Mouse (Mus musculus): ENCODE measurements around the gene Odaph. TPM values are rescaled to one million over a fixed set of nuclear protein-coding genes. Genes with fewer than 3 reads are reported as not detected.
A peak's percentile ranks its signal among the peaks of the same experiment; 100 is the strongest.
"Not testable (repeated sequence)": the region's sequence is repeated elsewhere in the genome, so short reads cannot be mapped to it uniquely, and the experiment has no call there.

Odaph gene
- not detected in 2 replicates for polyA plus RNA-seq (2014; fragmentation: Nextera tagmentation; extraction: Ambion mirVana)

GRCm38 (mm10) chr5:91987236-91987635 lies at the start of gene Odaph:
Odaph (plus strand) TSS chr5:91987475.
- H3K9me3 ChIP-seq (replicated peaks; ENCODE audit: control insufficient read depth, low read length): no peaks in the 10 kb centered on the region
- H3K4me1 ChIP-seq (ENCODE audit: control insufficient read depth, insufficient read depth, low read length): no peaks in the 10 kb centered on the region
- 67% methylated on average over 4 of the region's 4 CpGs for WGBS (ENCODE audit: insufficient replicate concordance)
- H3K4me2 ChIP-seq: no peak within 1 kb of the TSS
- no peak within 1 kb of the TSS for H3K4me3 ChIP-seq (ENCODE audit: low read depth, low read length)
- no peak within 1 kb of the TSS for H3K27ac ChIP-seq (ENCODE audit: low read depth, low read length)
- H3K36me3 ChIP-seq (ENCODE audit: control insufficient read depth, insufficient read depth, low read length): no peaks in the 10 kb centered on the region
- H3K27me3 ChIP-seq (ENCODE audit: control insufficient read depth, insufficient read depth, low read length): no peaks in the 10 kb centered on the region
- H3K9ac ChIP-seq (ENCODE audit: low read depth, low read length): no peak within 1 kb of the TSS
- ATAC-seq (replicated peaks; ENCODE audit: insufficient number of reproducible peaks, low FRiP score, low TSS enrichment): no peak

- ATAC-seq (replicated peaks; ENCODE audit: insufficient number of reproducible peaks, low FRiP score, low TSS enrichment); H3K27me3 ChIP-seq (ENCODE audit: control insufficient read depth, insufficient read depth, low read length); H3K4me2 ChIP-seq; H3K9ac ChIP-seq (ENCODE audit: low read depth, low read length); H3K4me3 ChIP-seq (ENCODE audit: low read depth, low read length); H3K27ac ChIP-seq (ENCODE audit: low read depth, low read length); H3K9me3 ChIP-seq (replicated peaks; ENCODE audit: control insufficient read depth, low read length); H3K4me1 ChIP-seq (ENCODE audit: control insufficient read depth, insufficient read depth, low read length): not testable (repeated sequence)
- 90% methylated on average over 1 of the region's 1 CpGs for WGBS (ENCODE audit: insufficient replicate concordance)
- peaks cover 19% of the 10 kb centered on the region for H3K36me3 ChIP-seq (ENCODE audit: control insufficient read depth, insufficient read depth, low read length)
These were observed 41.7 kb upstream of the Odaph start for GRCm38 (mm10) chr5:91945609-91946008.

GRCm38 (mm10) chr5:91947008-91947407 lies 40.3 kb upstream of the Odaph start:
- Histone ChIP-seq H3K4me2 (no peak overlapping the region), H3K9ac (ENCODE audit: low read depth, low read length) (no peak overlapping the region), H3K36me3 (ENCODE audit: control insufficient read depth, insufficient read depth, low read length) (peaks cover 19% of the 10 kb centered on the region), H3K27ac (ENCODE audit: low read depth, low read length) (no peak overlapping the region), H3K4me3 (ENCODE audit: low read depth, low read length) (no peak overlapping the region), H3K9me3 (replicated peaks; ENCODE audit: control insufficient read depth, low read length) (no peaks in the 10 kb centered on the region), H3K4me1 (ENCODE audit: control insufficient read depth, insufficient read depth, low read length) (no peaks in the 10 kb centered on the region), H3K27me3 (ENCODE audit: control insufficient read depth, insufficient read depth, low read length) (no peaks in the 10 kb centered on the region)
- no peak for ATAC-seq (replicated peaks; ENCODE audit: insufficient number of reproducible peaks, low FRiP score, low TSS enrichment)
- 96% methylated on average over 4 of the region's 4 CpGs for WGBS (ENCODE audit: insufficient replicate concordance)

- no peak for ATAC-seq (replicated peaks; ENCODE audit: insufficient number of reproducible peaks, low FRiP score, low TSS enrichment)
- Histone ChIP-seq H3K9me3 (replicated peaks; ENCODE audit: control insufficient read depth, low read length) (no peaks in the 10 kb centered on the region), H3K36me3 (ENCODE audit: control insufficient read depth, insufficient read depth, low read length) (peaks cover 22% of the 10 kb centered on the region), H3K4me3 (ENCODE audit: low read depth, low read length) (no peak overlapping the region), H3K4me1 (ENCODE audit: control insufficient read depth, insufficient read depth, low read length) (no peaks in the 10 kb centered on the region), H3K27me3 (ENCODE audit: control insufficient read depth, insufficient read depth, low read length) (no peaks in the 10 kb centered on the region), H3K27ac (ENCODE audit: low read depth, low read length) (no peak overlapping the region), H3K4me2 (no peak overlapping the region), H3K9ac (ENCODE audit: low read depth, low read length) (no peak overlapping the region)
- WGBS (ENCODE audit: insufficient replicate concordance): 94% methylated on average over 7 of the region's 7 CpGs
These were observed 37.8 kb upstream of the Odaph start for GRCm38 (mm10) chr5:91949441-91949840.

GRCm38 (mm10) chr5:91951404-91951803 lies 35.9 kb upstream of the Odaph start:
- H3K9ac ChIP-seq (ENCODE audit: low read depth, low read length): no peak overlapping the region
- no peak overlapping the region for H3K4me3 ChIP-seq (ENCODE audit: low read depth, low read length)
- no peak overlapping the region for H3K4me2 ChIP-seq
- peaks cover 20% of the 10 kb centered on the region for H3K36me3 ChIP-seq (ENCODE audit: control insufficient read depth, insufficient read depth, low read length)
- H3K27me3 ChIP-seq (ENCODE audit: control insufficient read depth, insufficient read depth, low read length): no peaks in the 10 kb centered on the region
- ATAC-seq (replicated peaks; ENCODE audit: insufficient number of reproducible peaks, low FRiP score, low TSS enrichment): no peak
- no peaks in the 10 kb centered on the region for H3K9me3 ChIP-seq (replicated peaks; ENCODE audit: control insufficient read depth, low read length)
- H3K27ac ChIP-seq (ENCODE audit: low read depth, low read length): no peak overlapping the region
- no peaks in the 10 kb centered on the region for H3K4me1 ChIP-seq (ENCODE audit: control insufficient read depth, insufficient read depth, low read length)

- Histone ChIP-seq H3K4me3 (ENCODE audit: low read depth, low read length) (no peak overlapping the region), H3K27ac (ENCODE audit: low read depth, low read length) (no peak overlapping the region), H3K4me2 (no peak overlapping the region), H3K36me3 (ENCODE audit: control insufficient read depth, insufficient read depth, low read length) (peaks cover 10% of the 10 kb centered on the region; the same call in 1 of the 2 replicates), H3K9me3 (replicated peaks; ENCODE audit: control insufficient read depth, low read length) (no peaks in the 10 kb centered on the region), H3K9ac (ENCODE audit: low read depth, low read length) (no peak overlapping the region), H3K27me3 (ENCODE audit: control insufficient read depth, insufficient read depth, low read length) (no peaks in the 10 kb centered on the region), H3K4me1 (ENCODE audit: control insufficient read depth, insufficient read depth, low read length) (peaks cover 16% of the 10 kb centered on the region)
- WGBS (ENCODE audit: insufficient replicate concordance): 85% methylated on average over 3 of the region's 3 CpGs
- ATAC-seq (replicated peaks; ENCODE audit: insufficient number of reproducible peaks, low FRiP score, low TSS enrichment): no peak
These were observed 30.1 kb upstream of the Odaph start for GRCm38 (mm10) chr5:91956991-91957760.

- H3K9me3 ChIP-seq (replicated peaks; ENCODE audit: control insufficient read depth, low read length): no peaks in the 10 kb centered on the region
- no peak overlapping the region for H3K9ac ChIP-seq (ENCODE audit: low read depth, low read length)
- H3K4me3 ChIP-seq (ENCODE audit: low read depth, low read length): no peak overlapping the region
- ATAC-seq (replicated peaks; ENCODE audit: insufficient number of reproducible peaks, low FRiP score, low TSS enrichment): no peak
- H3K4me2 ChIP-seq: no peak overlapping the region
- H3K36me3 ChIP-seq (ENCODE audit: control insufficient read depth, insufficient read depth, low read length): peaks cover 7% of the 10 kb centered on the region; the same call in 1 of the 2 replicates
- WGBS (ENCODE audit: insufficient replicate concordance): 81% methylated on average over 1 of the region's 1 CpGs
- H3K27me3 ChIP-seq (ENCODE audit: control insufficient read depth, insufficient read depth, low read length): no peaks in the 10 kb centered on the region
- no peak overlapping the region for H3K27ac ChIP-seq (ENCODE audit: low read depth, low read length)
- H3K4me1 ChIP-seq (ENCODE audit: control insufficient read depth, insufficient read depth, low read length): peaks cover 16% of the 10 kb centered on the region
These were observed 28.2 kb upstream of the Odaph start for GRCm38 (mm10) chr5:91959096-91959495.

GRCm38 (mm10) chr5:91959986-91960385 lies 27.3 kb upstream of the Odaph start:
- 84% methylated on average over 1 of the region's 1 CpGs for WGBS (ENCODE audit: insufficient replicate concordance)
- no peaks in the 10 kb centered on the region for H3K9me3 ChIP-seq (replicated peaks; ENCODE audit: control insufficient read depth, low read length)
- no peak overlapping the region for H3K9ac ChIP-seq (ENCODE audit: low read depth, low read length)
- no peaks in the 10 kb centered on the region for H3K27me3 ChIP-seq (ENCODE audit: control insufficient read depth, insufficient read depth, low read length)
- no peak for ATAC-seq (replicated peaks; ENCODE audit: insufficient number of reproducible peaks, low FRiP score, low TSS enrichment)
- H3K4me2 ChIP-seq: peak overlapping the region; percentile 79
- H3K4me3 ChIP-seq (ENCODE audit: low read depth, low read length): no peak overlapping the region; the same call in 1 of the 2 replicates
- peak overlapping the region; percentile 57; the same call in 1 of the 2 replicates for H3K27ac ChIP-seq (ENCODE audit: low read depth, low read length)
- peaks cover 16% of the 10 kb centered on the region for H3K4me1 ChIP-seq (ENCODE audit: control insufficient read depth, insufficient read depth, low read length)
- peaks cover 7% of the 10 kb centered on the region; the same call in 1 of the 2 replicates for H3K36me3 ChIP-seq (ENCODE audit: control insufficient read depth, insufficient read depth, low read length)
